Mouse (Mus musculus) CH12.LX (cell line): ENCODE measurements around the gene Gm12394. TPM values are rescaled to one million over a fixed set of nuclear protein-coding genes. Genes with fewer than 3 reads are reported as not detected.
"Not testable (repeated sequence)": the region's sequence is repeated elsewhere in the genome, so short reads cannot be mapped to it uniquely, and the experiment has no call there.

Source experiments
- DNase-seq: peaks from one replicate; pipeline ENCODE4 v3.0.0-alpha.2; 2013; ENCODE audit errors: extremely low read depth
- H3K27ac ChIP-seq: 2 replicates; pipeline ENCODE4 v1.5.1; 2012; ENCODE audit warnings: low read depth, mild to moderate bottlenecking, control low read depth, moderate library complexity; ENCODE audit not compliant: insufficient read depth
- H3K27me3 ChIP-seq: replicated peaks from 2 replicates; pipeline ENCODE3; 2012; ENCODE audit warnings: inconsistent platforms
- H3K36me3 ChIP-seq, 2 experiments: replicated peaks in 1 of 2; 2 replicates each; pipeline versions ENCODE3 to v1.6.1; 2012; ENCODE audit warnings: inconsistent platforms in 1 of 2, low read length in 1 of 2, mild to moderate bottlenecking in 1 of 2, mixed read lengths in 1 of 2, moderate library complexity in 1 of 2; ENCODE audit not compliant: control insufficient read depth in 1 of 2, insufficient read depth in 1 of 2
- H3K4me1 ChIP-seq, 2 experiments: 2 replicates each; pipeline ENCODE4 v1.6.1; 2012; ENCODE audit warnings: inconsistent platforms in 1 of 2, moderate library complexity in 1 of 2; ENCODE audit not compliant: insufficient read depth in 2 of 2, control insufficient read depth in 1 of 2
- H3K4me2 ChIP-seq: 2 replicates; pipeline ENCODE4 v1.6.1; 2012; ENCODE audit warnings: low read depth, mild to moderate bottlenecking, control low read depth; ENCODE audit not compliant: poor library complexity, insufficient read depth, severe bottlenecking
- H3K4me3 ChIP-seq, 3 experiments: fragments of 150-350 bp in 1 of 3; sonication (generic) in 1 of 3; replicated peaks in 1 of 3; 2 replicates each; pipeline versions ENCODE3 to v1.5.1; 2011 to 2012; ENCODE audit warnings: low read depth in 2 of 3, low read length in 2 of 3, mild to moderate bottlenecking in 2 of 3, moderate library complexity in 2 of 3, control low read depth in 1 of 3, improper control_type of control experiment in 1 of 3, inconsistent platforms in 1 of 3, mixed read lengths in 1 of 3; ENCODE audit not compliant: poor library complexity in 1 of 3
- H3K79me2 ChIP-seq: replicated peaks from 2 replicates; pipeline ENCODE4 v1.6.1; 2012; ENCODE audit warnings: mild to moderate bottlenecking, moderate library complexity; ENCODE audit not compliant: control insufficient read depth, poor library complexity, insufficient read depth, severe bottlenecking; ENCODE audit errors: extremely low read depth
- H3K9ac ChIP-seq: 2 replicates; pipeline ENCODE4 v1.6.1; 2012; ENCODE audit warnings: low read depth, mild to moderate bottlenecking, control low read depth, moderate library complexity; ENCODE audit not compliant: insufficient read depth
- H3K9me3 ChIP-seq: replicated peaks from 2 replicates; pipeline ENCODE3; 2012; ENCODE audit warnings: low read length, inconsistent platforms, mixed read lengths
- E2F4 ChIP-seq: IDR thresholded peaks from 2 replicates; pipeline ENCODE4 v1.6.1; 2011; ENCODE audit warnings: low read depth, low read length, improper control_type of control experiment; ENCODE audit not compliant: insufficient replicate concordance
- ELF1 ChIP-seq: IDR thresholded peaks from 2 replicates; pipeline ENCODE4 v1.6.1; 2014; ENCODE audit warnings: low read depth, mild to moderate bottlenecking, inconsistent platforms, low read length, improper control_type of control experiment
- EP300 ChIP-seq: IDR thresholded peaks from 2 replicates; pipeline ENCODE4 v1.6.1; 2011; ENCODE audit warnings: low read length, improper control_type of control experiment
- ETS1 ChIP-seq: conservative IDR thresholded peaks from 2 replicates; pipeline ENCODE4 v1.6.1; 2012; ENCODE audit warnings: low read depth, mild to moderate bottlenecking, inconsistent platforms, low read length, improper control_type of control experiment, moderate library complexity
- HCFC1 ChIP-seq: IDR thresholded peaks from 2 replicates; pipeline ENCODE4 v1.6.1; 2012; ENCODE audit warnings: low read depth, mild to moderate bottlenecking, inconsistent platforms, low read length, improper control_type of control experiment
- IRF4 ChIP-seq: IDR thresholded peaks from 2 replicates; pipeline ENCODE4 v1.6.1; 2014; ENCODE audit warnings: low read depth, mild to moderate bottlenecking, inconsistent platforms, low read length, improper control_type of control experiment
- JUND ChIP-seq: conservative IDR thresholded peaks from 2 replicates; pipeline ENCODE4 v1.6.1; 2011; ENCODE audit warnings: low read depth, low read length, improper control_type of control experiment
- MXI1 ChIP-seq: IDR thresholded peaks from 2 replicates; pipeline ENCODE4 v1.6.1; 2011; ENCODE audit warnings: mild to moderate bottlenecking, low read depth, low read length, improper control_type of control experiment
- PAX5 ChIP-seq: IDR thresholded peaks from 2 replicates; pipeline ENCODE4 v1.6.1; 2012; ENCODE audit warnings: low read length, inconsistent platforms, mixed read lengths
- RAD21 ChIP-seq: IDR thresholded peaks from 2 replicates; pipeline ENCODE4 v1.6.1; 2011; ENCODE audit warnings: low read depth, mild to moderate bottlenecking, low read length, improper control_type of control experiment, moderate library complexity
- RCOR1 ChIP-seq: conservative IDR thresholded peaks from 2 replicates; pipeline ENCODE4 v1.6.1; 2012; ENCODE audit warnings: low read depth, mild to moderate bottlenecking, inconsistent platforms, low read length, improper control_type of control experiment
- SIN3A ChIP-seq: IDR thresholded peaks from 2 replicates; pipeline ENCODE4 v1.6.1; 2012; ENCODE audit warnings: low read length, improper control_type of control experiment, inconsistent platforms
- SMC3 ChIP-seq: IDR thresholded peaks from 2 replicates; pipeline ENCODE4 v1.6.1; 2011; ENCODE audit warnings: low read depth, low read length, improper control_type of control experiment
- UBTF ChIP-seq: IDR thresholded peaks from 2 replicates; pipeline ENCODE4 v1.6.1; 2012; ENCODE audit warnings: low read depth, mild to moderate bottlenecking, inconsistent platforms, low read length, improper control_type of control experiment, moderate library complexity
- USF1 ChIP-seq: IDR thresholded peaks from 2 replicates; pipeline ENCODE4 v1.6.1; 2014; ENCODE audit warnings: low read depth, mild to moderate bottlenecking, inconsistent platforms, low read length, improper control_type of control experiment
- USF2 ChIP-seq: conservative IDR thresholded peaks from 2 replicates; pipeline ENCODE4 v1.6.1; 2011; ENCODE audit warnings: low read depth, low read length, improper control_type of control experiment
- ZKSCAN1 ChIP-seq: IDR thresholded peaks from 2 replicates; pipeline ENCODE4 v1.6.1; 2012; ENCODE audit warnings: low read depth, inconsistent platforms, low read length, improper control_type of control experiment, borderline replicate concordance
- ZNF384 ChIP-seq: IDR thresholded peaks from 2 replicates; pipeline ENCODE4 v1.6.1; 2012; ENCODE audit warnings: low read depth, low read length, improper control_type of control experiment, inconsistent platforms
- dilution Hi-C: fragments of 300-500 bp; cut with MboI; formaldehyde crosslinking; loops from 2 replicates; pipeline ENCODE4 v1.14.3; 2020; ENCODE audit warnings: low sequenced_read_pairs; ENCODE audit not compliant: extremely low pct_unique_long_range_greater_than_20kb, extremely low pct_ligation_motif_present
- in situ Hi-C: fragments of 300-500 bp; cut with MboI; formaldehyde crosslinking; loops from 3 replicates; pipeline ENCODE4 v1.14.3; 2019; ENCODE audit warnings: low sequenced_read_pairs, low pct_ligation_motif_present, low pct_unique_long_range_greater_than_20kb, mixed read lengths
- polyA plus RNA-seq: library from polyadenylated mRNA; unstranded; fragments of >175 nt; gene quantifications from 2 replicates; pipeline ENCODE4 v1.2.1, GENCODE M21; 2012; ENCODE audit warnings: low read depth; ENCODE audit not compliant: insufficient read length
- total RNA-seq, 2 experiments: library from RNA; depleted of rRNA; stranded (reverse); fragments of 300-350 nt in 1 of 2; fragments of >200 nt in 1 of 2; gene quantifications; 2 replicates each; pipeline ENCODE4 v1.2.3; 2012 to 2014

Gene Gm12394
- total and polyA plus RNA-seq, 3 experiments, result not detected

- Histone ChIP-seq H3K4me1 (no peaks in the 10 kb centered on the region), H3K9me3 (no peaks in the 10 kb centered on the region), H3K4me2 (no peak overlapping the region), H3K27me3 (peaks cover 21% of the 10 kb centered on the region), H3K36me3 (no peaks in the 10 kb centered on the region), H3K4me3 (no peak overlapping the region), H3K79me2 (no peaks in the 10 kb centered on the region), H3K27ac (no peak overlapping the region), H3K9ac (no peak overlapping the region)
- in situ Hi-C loops (no loop called here), dilution Hi-C loops (no loop called here)
- TF ChIP-seq PAX5 (no peak), SIN3A (no peak), ETS1 (no peak), JUND (no peak), ZKSCAN1 (no peak), E2F4 (no peak), HCFC1 (no peak), USF2 (no peak), RCOR1 (no peak), USF1 (no peak), IRF4 (no peak), EP300 (no peak), ZNF384 (no peak), UBTF (no peak), MXI1 (no peak), ELF1 (no peak), SMC3 (no peak), RAD21 (no peak)
- DNase-seq, result no peak
Observed at GRCm38 (mm10) chr4:42867390-42867789, 10.8 kb upstream of the Gm12394 start.

- H3K79me2 ChIP-seq, H3K4me3 ChIP-seq, H3K36me3 ChIP-seq, H3K4me1 ChIP-seq, H3K27me3 ChIP-seq, in situ Hi-C loops, H3K4me2 ChIP-seq, dilution Hi-C loops, H3K9me3 ChIP-seq, H3K9ac ChIP-seq, H3K27ac ChIP-seq, DNase-seq: not testable (repeated sequence)
Observed at GRCm38 (mm10) chr4:42863487-42863886, 6.9 kb upstream of the Gm12394 start.

- H3K9me3 ChIP-seq, H3K27ac ChIP-seq, DNase-seq, H3K4me2 ChIP-seq, H3K79me2 ChIP-seq, in situ Hi-C loops, H3K4me1 ChIP-seq, H3K9ac ChIP-seq, H3K27me3 ChIP-seq, H3K36me3 ChIP-seq, H3K4me3 ChIP-seq, dilution Hi-C loops: not testable (repeated sequence)
Observed at GRCm38 (mm10) chr4:42860483-42860882, 3.9 kb upstream of the Gm12394 start.

GRCm38 (mm10) chr4:42853788-42854187 is 2.8 kb downstream of the Gm12394 start, which contains the start of gene Fam205a1:
Gene Fam205a1 (minus strand): TSS chr4:42853888.
- dilution Hi-C loops, in situ Hi-C loops: not testable (repeated sequence)

More at GRCm38 (mm10) chr4:42853788-42854187, 2.8 kb downstream of the Gm12394 start, which contains the start of gene Fam205a1:
- not testable (repeated sequence) for H3K9ac ChIP-seq, H3K27me3 ChIP-seq, H3K4me2 ChIP-seq, H3K4me1 ChIP-seq, H3K4me3 ChIP-seq, DNase-seq, H3K36me3 ChIP-seq, H3K27ac ChIP-seq, H3K79me2 ChIP-seq, H3K9me3 ChIP-seq
